Mouse (Mus musculus): ENCODE results near the gene Rab11fip5.
A peak's percentile ranks its signal among the peaks of the same experiment; 100 is the strongest.

Gene Rab11fip5

DNA sequence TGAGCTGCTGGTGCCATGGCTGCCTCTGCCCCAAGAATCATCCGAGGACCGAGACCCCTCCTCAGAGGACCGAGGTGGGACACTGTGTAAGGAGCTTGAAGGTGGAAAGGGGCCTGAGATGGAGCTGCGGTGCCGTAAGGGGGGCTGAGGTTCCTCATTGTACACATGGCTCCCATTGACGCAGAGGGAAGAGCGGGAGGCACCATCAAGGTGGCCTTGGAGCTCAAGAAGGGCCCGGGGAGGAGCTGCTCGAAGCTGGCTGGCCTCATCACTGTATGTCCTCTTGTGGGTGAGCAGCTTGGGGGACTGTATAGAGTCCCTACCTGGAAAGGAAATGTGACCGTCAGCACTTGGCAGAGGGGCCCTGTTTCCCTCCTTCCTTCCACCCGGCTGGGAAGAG is 26.3 kb downstream of the Rab11fip5 start:
- no peak for DNase-seq (ENCODE audit: low read depth, low spot score)

DNA sequence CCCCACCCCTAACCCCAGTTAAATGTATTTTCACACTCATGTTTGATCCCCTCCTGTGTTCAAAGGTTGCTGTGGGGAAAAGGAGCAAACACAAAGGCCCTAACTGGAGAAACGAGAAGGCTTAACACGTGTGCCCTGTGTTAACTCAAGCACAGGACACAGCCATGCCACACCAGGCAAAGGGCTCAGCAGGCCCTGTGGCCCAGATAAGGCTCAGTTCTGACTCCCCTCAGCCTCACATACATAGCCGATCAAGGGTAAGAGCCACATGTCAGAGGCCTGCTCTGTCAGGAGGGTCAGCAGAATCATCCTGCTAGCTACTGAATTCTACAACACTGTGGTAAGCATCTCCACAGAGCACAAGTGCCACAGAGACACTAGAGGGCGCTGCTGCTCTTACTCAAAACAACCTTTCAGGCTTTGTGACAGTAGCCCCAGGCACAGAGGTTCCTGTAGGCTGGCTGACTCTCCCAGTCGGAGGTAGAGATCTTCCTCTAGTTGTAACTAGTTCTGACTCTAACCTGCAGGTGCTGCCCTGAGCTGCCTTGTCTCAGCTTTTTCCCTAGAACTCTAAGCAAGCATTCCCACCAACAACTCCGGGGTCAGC is 28.3 kb downstream of the Rab11fip5 start:
- DNase-seq (ENCODE audit: low read depth, low spot score): peak; percentile 99

DNA sequence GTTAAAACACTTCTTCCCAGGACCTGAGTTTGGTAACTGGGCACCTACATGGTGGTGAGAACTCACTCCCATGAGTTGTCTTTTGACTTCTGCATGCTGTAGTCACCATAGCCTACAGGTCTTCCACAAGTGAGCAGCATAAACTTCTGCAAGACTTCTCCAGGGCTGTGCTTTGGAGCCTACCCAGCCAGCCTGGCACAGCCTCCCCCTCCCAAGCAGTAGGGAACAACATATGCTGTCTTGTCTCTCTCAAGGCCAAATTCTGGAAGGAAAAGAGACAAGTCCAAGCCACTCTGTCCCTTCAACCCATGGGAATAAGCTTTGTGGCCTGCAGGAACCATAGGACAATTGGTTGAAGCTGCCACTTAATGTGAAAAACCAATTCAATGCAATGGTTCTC is 29.5 kb downstream of the Rab11fip5 start:
- no peak for DNase-seq (ENCODE audit: low read depth, low spot score)

DNA sequence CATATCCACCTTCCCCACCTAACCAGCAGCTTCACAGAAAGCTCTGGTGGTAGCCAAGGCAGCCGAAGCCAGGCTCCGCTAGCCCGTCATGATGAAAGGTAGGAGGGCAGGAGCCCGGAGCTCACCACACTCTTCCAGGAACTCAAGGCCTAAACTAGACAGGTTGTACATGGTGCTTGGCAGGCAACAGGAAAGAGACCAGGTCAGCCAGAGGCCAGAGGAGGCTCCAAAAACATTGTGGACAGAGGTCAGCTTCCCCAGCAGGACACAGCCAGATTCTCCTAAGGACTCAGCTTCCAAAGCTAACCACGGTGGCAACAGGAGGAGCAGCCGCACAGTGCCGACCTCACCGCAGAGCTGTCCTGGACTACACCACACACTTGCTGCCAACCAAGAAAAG is 31.4 kb downstream of the Rab11fip5 start:
- DNase-seq (ENCODE audit: low read depth, low spot score): no peak

DNA sequence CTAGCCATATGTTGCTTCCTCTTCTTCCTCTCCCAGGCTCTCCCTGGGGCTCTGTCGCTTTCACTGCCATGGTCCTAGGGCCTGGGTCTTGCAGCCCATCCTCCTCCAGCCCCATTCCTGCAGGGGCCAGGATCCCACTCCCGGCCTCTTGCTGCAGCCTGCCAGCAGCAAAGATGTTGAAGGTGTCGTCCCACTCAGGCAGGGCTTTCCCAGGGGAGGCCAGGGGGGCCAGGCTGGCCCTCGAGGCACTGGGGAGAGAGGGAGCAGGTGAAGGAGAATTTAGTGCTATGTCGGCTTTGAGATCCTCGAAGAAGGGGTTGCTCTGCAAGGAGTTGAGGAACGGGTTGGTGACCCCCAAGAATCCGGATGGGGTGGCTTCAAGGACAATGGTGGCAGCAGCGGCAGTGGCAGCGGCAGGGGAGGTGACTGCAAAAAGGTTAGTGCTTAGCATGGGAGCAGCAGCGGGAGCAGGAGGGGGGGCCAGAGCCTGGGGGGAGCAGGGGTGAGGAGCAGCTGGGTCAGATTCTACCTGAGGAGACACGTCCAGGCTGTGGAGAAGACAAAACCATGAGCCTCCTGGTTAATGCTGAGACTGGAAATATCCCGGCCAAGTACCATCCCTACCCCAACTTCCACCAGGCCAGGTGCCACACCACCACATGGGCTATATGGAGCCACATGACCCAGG is 32.5 kb downstream of the Rab11fip5 start:
- no peak for DNase-seq (ENCODE audit: low read depth, low spot score)

DNA sequence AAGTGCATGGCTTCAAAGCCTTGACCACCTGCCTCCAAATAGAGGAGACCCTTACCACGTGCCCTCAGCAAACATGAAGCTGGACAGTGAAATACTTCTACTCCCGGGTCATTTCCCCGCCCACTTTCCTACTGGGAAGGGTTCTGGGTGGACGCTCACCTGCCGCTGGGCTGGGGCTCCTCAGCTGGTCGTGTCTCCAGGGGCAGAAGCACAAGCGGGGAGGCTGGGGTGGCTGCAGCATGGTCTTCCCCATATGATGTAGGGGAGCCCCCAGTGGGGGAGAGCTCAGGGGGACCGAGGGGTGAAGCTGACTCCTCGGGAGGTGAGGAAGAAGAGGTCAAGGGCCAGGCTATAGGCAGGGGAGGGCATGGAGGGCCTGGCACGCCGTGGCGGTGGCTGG is 34.2 kb downstream of the Rab11fip5 start:
- no peak for DNase-seq (ENCODE audit: low read depth, low spot score)

DNA sequence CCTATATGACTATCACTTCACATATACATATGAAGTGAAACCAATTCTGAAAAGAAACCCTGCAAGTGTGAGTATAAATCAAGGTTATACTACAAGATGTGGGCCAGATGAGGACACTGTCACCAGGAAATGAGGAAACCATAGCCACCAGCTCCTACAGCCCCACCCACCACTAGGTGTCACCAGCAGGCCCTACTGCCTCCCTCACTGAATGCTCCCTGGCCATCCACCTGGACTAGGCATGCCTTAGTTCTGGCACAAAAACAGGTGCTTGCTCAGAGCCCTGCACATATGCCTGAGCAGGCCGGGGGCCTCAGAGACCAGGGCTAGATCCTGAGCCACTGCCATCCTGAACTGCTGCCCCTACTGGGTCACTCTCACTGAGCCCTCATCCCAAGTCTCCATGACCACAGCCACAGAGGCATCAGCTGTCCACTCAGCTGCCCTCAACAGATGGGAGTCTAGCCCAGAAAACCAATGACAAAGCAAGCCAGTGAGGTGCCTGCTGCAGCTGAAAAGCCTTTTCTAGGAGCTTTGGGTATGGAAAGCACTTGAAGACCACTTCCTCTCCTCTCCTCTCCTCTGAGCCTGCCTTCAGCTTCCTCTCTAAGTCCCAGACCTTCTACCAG is 35.0 kb downstream of the Rab11fip5 start:
- DNase-seq (ENCODE audit: low read depth, low spot score): peak; percentile 71

DNA sequence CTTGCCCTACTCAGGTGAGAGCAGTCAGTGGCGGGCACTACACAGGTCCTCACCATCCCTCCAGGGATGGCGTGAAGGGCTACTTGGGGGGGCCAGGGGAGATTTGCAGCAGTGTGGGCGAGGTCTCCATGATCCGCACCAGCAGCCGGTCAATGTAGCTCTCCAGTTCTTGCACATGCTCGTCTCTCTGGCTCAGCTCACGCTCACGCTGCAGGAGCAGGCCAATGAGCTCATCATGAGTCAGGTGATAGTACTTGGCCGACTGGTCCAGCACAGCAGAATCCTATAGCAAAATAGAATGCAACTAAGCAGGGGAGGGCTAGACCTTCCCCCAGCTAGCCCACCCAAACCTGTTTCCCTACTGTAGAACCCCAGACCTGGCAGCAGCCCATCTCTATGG is 37.5 kb downstream of the Rab11fip5 start:
- peak; percentile 68 for DNase-seq (ENCODE audit: low read depth, low spot score)

DNA sequence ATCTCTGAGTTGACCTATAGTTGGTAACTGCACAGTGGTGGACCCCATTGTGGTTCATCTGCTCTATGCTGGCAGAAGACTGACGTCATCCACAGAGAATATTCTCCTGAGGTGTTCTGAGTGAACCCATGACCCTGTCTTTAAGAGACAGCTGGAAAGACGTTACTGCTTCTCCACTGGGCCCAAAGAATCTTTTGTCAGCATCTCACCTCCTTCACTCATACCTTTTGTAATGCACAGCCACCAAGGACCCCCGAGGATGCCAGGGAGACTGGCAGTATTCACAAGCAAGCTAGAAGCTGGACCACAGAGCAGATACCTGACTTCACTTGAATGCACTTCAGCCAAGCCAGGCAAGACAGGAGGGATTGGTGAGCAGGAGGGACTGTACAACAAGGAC is 39.1 kb downstream of the Rab11fip5 start:
- DNase-seq (ENCODE audit: low read depth, low spot score): no peak

DNA sequence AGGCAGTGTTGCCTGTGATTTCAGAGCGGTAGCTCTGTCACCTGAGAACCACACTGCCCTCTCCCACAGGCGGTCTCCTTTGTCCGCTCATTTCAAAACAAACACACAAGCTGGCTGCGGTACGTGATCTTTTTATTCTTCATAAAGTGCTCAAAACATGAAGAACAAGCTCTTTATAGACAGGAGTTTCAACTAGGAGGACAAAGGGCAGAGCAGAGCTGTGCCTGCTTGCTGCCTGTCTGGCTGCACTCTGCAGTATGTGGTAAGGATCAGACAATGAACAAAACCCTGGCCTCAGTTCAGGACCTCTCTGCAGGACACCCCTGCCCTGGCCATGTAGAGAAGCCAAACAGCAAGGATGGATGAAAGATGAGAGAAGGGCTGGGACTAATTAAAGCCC is 39.6 kb downstream of the Rab11fip5 start:
- DNase-seq (ENCODE audit: low read depth, low spot score): no peak

DNA sequence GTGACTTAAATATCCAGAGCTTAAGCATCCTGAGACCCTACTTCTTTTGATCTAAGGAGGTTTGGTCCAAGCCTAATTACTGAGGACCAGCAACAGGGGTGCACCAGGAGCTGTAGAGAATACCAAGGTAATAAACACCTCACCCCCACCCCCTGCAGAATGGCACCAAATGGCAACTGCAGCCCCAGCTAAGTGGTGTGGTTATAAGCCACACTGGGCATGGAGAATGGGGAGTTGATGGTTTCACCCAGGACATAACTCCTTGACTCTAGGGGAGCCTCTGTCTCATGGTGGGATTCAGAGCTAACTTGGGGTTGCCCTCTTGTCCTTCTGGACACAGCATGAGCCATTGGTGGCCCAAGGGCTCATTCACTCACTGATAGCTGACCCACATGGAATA is 40.2 kb downstream of the Rab11fip5 start:
- no peak for DNase-seq (ENCODE audit: low read depth, low spot score)

DNA sequence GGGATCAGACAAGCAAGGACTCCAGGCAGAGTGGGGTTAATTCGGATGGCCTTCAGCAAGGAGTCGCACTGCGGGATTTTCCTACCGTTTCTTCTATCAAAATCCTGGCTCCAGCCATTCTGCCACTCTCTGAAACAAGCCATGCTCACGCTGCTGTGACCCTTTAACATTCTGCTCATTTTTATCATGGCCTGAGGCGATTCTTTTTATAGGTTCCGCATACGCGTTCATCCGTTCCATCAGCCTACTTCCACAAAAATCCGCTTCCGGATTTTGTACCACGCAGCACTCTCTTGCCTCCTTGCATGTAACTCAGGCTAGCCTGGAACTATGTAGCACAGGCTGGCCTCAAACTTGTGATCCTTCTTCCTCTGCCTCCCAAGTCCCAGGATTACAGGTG is 40.7 kb downstream of the Rab11fip5 start:
- peak; percentile 73 for DNase-seq (ENCODE audit: low read depth, low spot score)

DNA sequence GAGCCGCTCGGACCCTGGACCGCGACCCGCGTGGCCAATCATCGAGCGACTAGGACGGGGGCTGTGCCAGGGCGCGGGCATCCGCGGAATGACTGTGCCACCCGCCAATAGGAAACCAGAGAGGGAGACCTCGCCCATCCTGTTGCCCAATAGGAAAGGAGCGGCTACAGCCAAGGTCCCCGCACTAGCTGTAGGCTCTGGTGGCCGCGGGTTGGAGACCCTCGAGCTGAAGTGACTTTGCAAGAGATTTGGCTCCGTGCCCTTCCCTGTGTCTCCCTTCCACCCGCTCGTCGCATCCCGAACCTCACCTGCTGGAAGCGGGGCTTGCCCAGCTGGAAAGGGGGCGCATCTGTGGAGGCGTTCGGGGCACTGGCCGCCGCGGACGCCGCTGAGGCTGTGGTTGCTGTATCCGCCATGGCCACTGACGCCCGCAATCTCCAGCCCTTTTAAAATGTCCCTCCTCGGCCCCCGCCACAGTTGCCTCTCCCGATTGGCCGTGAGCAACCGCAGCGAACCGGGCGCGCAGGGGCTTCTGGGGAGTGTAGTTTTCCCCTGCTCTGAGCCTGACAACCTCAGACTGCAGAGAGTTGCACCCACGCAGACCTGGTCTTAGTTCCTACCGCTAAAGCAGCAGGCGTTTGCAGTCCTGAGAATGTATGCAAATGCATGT is 41.3 kb downstream of the Rab11fip5 start, which contains the start of gene Sfxn5:
Sfxn5 (minus strand) TSS at position 423 of the 670 bp plus-strand sequence.
- peak; percentile 96 for DNase-seq (ENCODE audit: low read depth, low spot score)

DNA sequence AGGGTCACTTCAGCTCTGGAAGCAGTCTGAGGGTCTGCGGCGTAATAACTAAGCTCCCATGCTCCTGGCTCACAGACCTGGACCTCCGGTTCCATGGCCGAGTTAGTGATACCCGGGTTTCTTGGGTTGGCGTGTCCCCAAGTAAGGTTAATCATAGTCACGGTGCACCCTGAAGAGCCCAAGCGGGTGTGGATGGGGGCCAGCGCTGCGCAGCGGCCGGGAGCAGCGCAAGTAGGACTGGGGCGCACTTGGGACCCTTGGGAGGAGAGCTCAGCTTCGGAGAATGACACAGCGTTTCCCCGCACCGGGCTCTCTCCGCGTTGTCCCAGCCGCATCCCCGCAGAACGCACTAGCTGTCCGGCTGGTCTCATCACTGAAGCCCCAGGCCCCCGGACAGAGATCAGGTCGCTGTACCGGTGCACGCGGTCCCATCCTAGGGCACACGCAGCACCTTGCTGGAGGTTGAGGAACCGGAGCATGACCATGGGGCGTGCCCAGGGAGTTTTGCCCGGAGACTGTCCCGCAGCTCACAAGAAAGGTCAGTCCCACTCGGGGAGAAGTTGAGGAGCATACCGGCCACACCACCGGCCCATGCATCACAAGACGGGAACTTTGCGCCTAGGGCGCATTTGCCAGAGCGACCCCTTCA is 42.0 kb downstream of the Rab11fip5 start:
- peak; percentile 51 for DNase-seq (ENCODE audit: low read depth, low spot score)

DNA sequence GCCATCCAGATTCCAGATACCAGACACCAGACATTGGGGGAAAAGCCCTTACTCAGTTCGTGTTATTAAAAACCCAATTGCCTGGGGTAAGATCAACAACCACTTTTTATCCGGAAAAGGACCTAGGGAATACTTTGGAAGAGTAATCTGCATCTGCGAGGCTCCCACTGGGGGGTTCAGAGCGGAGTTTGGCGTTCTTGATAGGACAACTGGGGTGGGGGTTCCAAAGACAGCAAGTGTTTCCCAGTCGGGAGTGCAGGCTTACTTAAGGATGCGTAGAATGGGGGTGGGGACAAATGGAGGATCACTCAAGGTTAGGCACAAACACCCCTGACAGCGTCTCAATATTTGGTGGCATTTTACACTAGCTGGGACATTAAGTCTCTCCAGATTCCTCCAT is 42.7 kb downstream of the Rab11fip5 start:
- no peak for DNase-seq (ENCODE audit: low read depth, low spot score)

DNA sequence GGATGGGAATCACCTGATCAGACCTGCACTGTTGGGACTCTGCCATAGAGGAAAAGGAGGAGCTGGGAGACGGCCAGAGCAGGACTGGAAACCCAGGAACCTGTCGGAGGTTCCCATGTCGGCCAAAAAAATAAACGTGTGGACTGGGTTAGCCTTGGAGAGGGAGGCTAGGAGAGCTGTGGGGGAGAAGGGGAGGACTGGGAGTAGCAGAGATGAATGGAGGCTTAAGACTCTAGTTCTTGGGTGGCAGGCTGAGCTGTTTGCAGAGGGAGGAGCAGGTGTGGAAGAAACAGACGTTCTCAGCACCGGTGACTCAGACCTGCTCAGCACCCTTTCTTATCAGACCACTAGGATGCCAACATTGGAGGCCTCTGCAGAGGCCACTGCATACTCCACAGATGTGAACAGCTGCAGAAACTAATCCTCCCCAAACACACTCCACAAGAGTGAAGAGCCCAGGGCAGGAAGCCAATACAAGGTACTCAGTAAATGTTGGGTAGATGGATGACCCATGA is 43.2 kb downstream of the Rab11fip5 start:
- DNase-seq (ENCODE audit: low read depth, low spot score): peak; percentile 88

DNA sequence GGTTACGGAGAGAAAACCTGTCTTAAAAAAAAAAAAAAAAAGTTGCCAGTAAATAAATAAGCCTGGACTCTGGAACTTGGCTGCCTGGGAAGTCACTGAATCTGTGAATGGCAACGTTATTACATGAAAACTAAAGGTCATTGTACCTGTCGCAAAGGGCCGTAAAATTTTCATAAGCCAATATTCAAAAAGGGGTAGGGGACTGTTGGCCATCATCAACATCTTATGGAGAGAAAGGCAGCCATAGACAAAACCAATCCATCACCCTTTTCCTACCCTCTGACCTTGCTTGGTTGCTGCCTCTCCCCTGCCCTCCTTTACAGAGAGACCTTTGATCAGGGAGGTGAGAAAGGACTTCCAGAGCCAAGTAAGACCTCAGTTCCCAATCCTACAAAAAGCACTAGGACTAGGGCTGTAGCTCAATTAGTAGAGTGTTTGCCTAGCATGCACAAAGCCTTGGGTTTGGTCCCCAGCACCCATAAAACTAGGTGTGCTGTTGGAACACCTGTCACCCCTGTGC is 44.7 kb downstream of the Rab11fip5 start:
- no peak for DNase-seq (ENCODE audit: low read depth, low spot score)

DNA sequence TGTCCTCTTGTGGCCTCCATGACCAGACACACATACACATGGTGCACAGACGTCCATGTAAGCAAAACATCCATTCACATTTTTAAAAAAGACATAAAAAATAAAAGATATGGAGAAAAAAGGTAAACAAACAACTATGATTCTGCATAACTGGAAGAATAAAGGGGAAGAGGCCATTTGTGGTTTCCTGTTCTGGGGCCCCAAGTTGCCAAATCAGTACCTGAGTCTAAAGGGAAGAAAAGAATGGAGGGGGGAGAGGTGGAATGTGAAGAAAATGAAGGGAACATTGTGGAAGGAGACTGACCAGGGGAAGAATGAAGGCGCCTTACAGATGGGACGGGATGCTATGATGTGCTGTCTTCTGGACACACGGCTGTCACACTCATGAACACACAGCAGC is 47.9 kb downstream of the Rab11fip5 start:
- no peak for DNase-seq (ENCODE audit: low read depth, low spot score)

DNA sequence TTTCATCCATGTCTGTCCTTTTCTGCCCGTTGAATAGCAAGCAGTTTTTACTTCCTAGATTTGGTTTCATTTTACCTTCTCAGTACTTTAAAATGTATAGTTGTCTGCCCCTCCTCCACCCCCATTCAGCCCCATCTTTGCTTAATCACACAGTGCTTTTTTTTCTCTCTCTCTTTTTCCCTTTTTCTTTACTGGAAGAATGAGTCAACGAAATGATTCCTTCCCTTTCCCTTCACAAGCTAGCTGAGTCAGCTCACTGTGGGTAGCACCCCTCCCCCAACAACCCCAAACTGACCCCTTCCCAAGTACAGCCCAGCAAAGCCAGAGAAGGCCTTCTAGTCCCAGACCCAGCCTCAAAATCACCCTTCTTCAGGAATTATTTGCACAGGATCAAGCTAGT is 49.3 kb downstream of the Rab11fip5 start:
- peak; percentile 91 for DNase-seq (ENCODE audit: low read depth, low spot score)

DNA sequence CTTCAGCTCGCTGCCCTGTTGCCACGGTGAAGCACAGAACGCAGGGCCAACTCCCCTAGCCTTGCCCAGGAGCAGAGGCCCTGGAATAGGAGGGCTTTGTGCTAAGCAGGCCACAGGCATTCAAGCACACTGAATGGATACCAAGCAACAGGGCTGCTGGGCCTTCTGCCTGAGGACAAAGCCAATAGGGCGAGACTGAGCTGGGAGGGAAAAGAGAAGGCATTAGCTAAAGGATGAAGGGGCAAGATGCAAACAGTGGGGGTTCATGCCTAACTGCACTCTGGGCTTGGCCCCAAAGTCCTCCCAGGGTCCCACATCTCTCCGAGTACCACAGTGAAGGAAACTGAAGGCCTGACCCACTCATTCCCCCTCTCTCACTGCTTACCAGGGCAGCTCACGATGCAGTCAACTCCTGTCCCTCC is 54.0 kb downstream of the Rab11fip5 start:
- DNase-seq (ENCODE audit: low read depth, low spot score): no peak

DNA sequence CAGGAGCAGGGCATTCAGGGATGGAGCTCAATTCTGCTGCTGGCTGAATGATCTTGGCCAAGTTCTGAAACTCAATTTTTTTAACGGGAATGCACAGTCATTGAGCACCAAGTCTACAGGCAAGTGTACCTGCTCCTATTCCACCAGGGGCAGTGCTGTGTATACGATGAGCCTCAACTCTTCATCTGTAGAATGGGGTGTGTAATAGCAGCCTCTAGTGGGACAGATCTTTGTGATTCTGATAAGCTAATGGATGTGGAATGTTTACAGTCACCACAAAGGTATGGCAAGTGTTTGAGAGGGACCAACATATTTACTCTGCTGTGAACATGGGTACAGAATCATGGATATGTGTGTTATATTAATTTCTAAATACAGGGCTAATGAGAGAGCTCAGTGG is 58.2 kb downstream of the Rab11fip5 start:
- peak; percentile 81 for DNase-seq (ENCODE audit: low read depth, low spot score)
